Mouse (Mus musculus) naive thymus-derived CD4-positive, alpha-beta T cell, adult 2 months (primary cell): ENCODE data around the gene Fbxo34.
"Not testable (repeated sequence)": the region's sequence is repeated elsewhere in the genome, so short reads cannot be mapped to it uniquely, and the experiment has no call there.

Experiments used
- DNase-seq: peaks from one replicate; pipeline ENCODE4 v3.0.0-alpha.2; 2011; ENCODE audit warnings: low read depth

The Fbxo34 gene

DNA sequence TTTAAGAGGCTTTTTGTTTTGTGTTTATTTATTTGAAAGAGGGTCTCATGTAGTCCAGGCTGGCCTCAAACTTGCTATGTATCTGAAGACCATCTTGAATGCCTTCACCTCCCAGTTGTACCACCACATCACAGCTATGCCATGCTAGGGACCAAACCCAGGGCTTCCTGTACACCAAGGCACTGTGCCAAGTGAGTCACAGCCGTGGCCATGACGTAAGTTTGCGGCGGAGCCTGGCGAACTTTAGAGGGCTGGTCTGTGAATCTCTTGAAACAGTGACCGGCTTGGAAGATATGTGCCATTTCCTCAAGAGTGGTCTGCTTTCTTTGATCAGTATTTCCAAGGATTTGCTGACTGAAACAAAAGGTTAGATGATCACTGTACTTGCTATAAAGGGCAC lies 68.4 kb downstream of the Fbxo34 start:
- peak; percentile 67 for DNase-seq

DNA sequence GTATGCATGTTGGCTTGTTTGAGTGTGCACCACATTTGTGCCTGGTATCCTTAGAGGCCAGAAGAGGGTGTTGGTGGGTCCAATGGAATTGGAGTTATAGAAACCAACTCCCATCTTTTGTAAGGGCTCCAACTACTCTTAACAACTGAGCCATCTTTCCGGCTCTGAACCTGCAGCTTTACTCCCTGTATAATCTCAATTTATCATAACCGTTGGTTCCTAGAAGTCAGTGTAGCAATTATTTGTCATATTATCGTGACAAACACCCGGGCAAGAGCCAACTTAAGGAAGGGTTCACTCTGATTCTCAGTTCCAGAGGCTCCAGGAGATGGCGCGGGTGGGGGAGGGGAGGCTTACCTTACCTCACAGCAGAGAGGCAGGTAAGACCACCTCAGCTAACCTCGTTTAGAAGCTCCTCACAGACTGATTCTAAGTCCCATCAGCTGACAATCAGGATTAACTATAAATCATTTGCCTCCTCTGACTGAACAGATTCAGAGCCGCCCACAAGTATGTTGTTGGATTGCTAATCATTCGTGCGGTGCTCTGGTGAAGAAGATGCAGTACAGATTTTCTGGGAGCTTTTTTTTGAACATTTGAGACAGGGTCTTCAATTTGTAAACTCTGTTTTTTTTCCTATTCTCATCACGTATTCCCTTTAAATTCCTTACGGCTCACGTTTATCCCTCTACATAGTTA lies 70.7 kb downstream of the Fbxo34 start:
- no peak for DNase-seq

DNA sequence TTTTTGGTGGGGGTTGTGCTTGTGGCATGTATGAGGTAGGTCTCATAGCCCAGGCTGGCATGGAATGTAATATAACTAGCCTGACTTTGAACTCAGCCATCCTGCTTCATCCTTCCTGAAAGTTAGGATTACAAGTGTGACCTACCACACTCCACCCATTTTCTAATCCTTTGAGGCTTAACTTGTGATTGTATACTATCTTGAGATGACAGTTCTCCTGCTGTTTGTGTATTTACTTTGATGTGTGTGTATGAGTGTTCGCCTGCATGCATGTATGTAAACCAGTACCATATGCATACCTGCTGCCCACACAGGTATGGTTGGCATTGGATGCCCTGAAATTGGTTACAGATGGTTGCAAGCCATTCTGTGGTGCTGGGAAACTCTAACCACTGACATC lies 71.4 kb downstream of the Fbxo34 start:
- DNase-seq, result no peak

DNA sequence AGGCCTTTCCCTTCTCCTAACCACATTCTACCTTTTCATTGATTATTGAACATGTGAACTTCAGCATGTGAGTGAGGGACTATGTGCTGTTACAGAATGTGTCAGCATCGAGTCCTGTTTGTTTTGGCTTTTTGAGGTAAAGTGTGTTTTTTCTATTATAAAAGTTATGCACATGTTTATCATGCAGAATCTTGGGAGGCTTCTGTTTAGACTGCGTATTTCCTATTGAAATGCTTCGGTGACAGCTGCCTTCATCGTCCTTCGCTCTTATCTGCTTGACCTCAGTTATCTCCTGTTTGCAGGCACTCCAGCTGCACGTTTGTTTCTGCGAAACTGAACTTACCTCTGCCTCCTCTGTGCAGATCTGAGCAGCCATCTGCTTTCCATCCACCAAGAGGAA lies 72.1 kb downstream of the Fbxo34 start:
- no peak for DNase-seq

DNA sequence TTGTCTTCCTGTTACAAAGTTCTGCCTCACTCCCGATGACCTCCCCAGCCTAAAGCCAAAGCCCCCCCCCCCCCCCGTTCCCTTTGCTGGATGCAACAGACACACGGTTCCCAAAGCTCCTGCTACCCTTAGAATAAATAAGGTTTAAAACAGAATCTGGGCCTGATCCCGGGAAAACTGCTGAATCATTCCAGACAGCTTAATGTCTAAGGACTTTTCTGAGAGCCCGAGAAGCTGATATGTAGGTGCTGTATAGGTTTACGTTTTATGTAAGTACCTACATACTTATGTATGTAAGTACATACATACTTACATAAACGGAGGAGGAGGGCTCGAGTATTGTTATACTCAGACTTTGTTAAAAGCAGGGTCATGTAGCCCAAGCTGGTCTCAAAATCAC lies 75.2 kb downstream of the Fbxo34 start:
- no peak for DNase-seq

DNA sequence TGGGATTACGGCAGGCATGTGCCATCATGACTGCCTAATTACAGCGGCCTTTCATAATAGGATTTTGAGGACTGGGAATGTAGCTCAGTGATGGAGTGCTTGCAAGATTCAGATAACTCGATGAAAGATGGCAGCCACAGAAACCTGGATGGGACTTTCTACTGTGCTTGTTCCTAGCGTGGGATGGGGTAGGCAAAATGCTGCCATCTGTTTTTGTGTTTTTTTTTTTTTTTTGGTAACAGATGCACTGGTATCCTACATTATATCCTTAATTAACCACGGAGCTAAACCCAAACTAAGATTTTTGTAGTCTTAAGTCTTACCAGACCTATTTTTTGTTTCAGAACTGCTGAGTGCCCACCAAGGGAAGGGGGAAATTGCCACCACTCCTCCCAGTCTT lies 75.6 kb downstream of the Fbxo34 start:
- DNase-seq, result no peak

DNA sequence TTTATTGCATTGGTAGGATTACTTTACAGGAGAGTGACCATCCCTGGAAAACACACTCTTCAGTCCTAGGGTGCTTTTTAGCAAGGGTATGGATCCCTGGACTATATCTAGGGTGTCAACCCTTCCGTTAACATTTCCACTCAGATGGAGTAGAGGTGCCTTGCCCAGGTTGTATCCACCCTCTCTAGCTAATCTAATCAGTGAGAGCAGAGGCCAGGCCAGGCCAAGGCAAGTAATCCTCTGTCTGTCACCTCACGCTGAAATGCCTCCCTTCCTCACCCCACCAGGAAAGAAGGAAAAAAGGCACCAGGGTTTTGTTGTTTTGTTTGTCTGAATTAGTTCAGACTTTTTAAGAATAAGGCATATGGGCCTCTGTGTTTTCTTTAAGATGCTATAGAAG lies 77.6 kb downstream of the Fbxo34 start:
- DNase-seq, result no peak

DNA sequence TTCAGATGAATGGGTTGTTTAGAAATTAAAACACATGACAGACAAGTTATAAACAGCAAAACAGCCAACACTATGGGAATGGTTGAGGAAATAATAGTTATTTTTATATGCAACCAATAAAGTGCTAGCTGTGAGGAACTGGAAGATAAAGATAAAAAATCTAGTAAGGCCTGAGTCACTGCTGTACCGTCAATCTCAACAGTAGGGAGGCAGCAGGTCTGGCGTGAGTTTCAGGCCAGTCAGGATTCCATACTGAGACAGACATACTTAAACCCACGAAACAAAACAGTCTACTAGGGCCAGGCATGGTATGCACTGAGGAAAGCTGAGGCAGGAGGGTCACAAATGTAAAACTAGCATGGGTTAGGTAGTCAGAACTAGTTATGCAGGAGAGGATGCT lies 78.1 kb downstream of the Fbxo34 start:
- no peak for DNase-seq

DNA sequence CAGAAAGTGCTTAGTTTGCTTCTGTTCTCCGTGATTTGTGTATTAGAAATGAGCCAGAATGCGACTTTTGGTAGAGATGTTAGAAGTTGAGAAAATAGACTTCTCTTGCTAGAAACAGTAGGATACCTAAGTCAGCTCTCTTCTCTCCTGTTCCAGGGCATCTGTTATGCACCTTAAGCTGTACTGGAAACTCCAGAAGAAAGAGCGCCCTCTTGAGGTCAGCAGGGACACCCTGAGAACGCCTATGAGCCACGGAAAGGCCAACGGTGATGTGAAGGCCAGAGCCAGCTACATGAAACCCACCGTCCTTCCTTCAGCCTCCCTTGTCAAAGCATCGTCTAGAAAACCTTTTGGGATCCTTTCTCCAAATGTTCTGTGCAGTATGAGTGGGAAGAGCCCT lies 78.8 kb downstream of the Fbxo34 start:
- peak; percentile 80 for DNase-seq

DNA sequence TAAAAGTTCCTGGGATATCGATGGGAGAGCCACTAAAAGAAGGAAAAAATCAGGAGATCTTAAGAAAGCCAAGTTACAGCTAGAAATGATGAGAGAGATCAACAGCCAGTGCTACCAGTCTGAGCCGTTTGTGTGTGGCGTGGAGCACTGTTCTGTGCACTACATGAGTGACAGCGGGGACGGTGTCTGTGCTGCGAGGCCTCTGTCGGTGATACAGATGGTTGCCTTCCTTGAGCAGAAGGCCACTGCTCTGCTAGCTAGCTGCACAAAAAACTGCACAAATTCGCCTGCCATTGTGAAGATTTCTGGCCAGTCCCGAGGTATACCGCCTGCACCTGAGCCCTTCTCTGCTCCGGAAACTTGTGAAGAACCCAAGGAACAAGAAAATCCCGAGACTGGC lies 79.4 kb downstream of the Fbxo34 start:
- not testable (repeated sequence) for DNase-seq

DNA sequence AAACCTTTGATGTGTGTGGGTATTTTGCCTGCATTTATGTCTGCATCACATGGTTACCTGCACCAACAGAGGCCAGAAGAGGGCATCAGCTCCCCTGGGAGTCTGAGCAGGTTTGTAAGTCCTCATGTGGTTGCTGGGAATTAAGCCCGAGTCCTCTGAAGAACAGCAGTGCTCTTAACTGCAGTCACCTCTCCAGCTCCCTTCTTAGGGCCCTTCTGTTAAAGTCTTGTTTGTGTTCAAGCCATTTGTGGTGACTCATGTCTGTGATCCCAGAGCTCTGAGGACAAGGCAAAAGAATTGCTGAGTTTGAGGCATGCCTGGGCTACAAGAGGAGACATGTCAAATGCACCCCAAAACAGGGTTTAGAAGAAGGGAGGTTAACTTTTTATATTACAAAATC lies 82.3 kb downstream of the Fbxo34 start:
- no peak for DNase-seq

DNA sequence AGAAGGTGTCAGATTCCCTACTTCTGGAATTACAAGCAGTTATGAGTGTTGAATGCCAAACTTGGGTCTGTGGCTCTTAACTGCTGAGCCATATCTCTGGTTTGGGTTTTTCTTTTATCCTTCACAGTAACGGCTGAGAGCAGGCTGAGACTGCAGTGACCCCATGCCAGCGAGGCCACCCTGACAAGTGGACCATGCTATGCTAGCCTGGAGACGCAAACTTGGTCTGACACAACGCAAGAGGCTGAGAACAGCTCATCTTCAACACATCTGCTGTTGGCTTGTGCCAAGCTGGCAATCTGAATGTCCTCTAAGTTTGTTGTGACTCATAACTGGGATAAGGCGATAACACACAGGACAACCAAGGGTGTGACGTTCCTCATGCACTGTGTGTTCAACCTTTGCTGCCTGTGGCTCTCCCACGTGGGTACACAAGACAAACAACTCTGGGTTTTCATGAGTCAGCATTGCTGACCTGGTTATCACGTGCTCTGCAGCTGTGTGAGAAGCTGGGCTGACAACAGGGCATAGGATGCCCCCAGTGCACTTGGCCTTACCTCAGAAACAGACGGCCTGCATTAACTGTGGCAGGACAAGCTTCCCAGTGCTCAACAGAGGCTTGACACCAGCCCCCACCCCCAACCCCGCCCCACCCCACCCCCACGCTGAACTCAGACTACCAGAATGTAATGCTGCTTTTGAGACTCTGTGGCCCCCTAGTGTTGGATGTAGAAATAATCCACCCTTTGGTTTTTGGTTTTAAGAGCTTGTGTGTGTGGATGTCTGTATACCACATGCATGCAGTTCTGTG lies 83.3 kb downstream of the Fbxo34 start:
- DNase-seq, result peak; percentile 72

DNA sequence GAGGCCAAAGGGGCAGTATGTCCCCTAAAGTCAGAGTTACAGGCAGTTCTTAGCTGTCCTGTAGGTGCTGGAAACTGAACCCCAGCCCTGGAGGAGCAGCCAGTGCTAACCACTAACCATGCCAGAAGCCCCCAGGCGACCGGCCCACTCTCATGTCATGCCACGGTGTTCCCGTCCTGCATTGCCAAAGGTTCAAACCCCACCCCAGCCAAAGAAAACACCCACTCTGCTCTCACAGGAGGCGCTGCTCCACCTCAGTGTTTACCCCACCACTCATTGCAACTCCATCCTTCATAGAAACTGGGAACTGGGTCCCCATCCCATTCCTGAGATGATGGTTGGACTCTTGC lies 83.9 kb downstream of the Fbxo34 start:
- no peak for DNase-seq

DNA sequence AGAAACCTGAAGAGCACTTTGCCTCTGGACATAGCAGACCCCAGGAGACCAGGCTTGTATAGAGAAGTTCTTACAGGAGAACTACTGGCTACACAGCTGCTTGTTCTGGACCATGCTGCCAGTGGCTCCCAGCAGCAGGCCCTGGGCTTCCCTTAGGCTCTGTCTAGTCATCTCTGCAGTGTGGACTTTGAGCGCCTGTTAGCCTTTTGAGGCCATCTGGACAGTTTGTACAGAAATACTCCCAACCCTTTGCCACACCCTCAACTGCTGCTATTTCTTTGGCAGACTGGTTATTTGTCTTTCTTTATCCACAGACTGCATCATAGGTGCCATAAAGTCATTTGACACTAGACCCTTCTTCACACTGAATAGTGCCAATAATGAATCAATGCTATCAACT lies 84.9 kb downstream of the Fbxo34 start:
- DNase-seq, result no peak

DNA sequence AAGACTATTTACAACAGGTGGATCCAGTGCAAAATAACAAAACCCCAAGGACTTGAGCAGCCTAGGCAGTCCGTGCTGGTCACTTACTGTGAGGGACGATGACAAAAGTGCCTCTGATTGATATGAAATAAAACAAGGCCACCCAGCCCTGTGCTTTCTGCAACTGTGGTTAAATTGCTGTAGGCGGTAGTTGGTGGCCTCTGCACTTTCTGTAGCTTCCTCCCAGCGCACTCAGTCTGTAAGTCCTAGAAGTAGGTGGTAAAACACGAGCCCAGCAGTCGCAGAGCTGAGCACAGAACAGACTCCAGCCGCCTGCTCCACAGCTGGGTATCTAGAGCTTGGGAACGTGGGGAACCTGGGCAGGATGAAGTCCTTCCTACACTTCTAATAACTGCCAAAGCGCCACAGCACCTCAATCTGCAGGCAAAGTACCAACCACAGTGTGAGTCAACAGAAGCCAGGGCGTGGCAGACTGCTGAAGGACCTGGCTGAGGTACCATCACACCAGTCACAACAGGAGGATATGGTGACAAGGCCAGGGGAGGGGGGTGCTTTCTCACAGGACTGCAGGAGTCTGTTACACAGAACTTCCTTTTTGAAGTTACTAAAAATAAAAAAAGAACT lies 91.2 kb downstream of the Fbxo34 start:
- DNase-seq, result peak; percentile 44

DNA sequence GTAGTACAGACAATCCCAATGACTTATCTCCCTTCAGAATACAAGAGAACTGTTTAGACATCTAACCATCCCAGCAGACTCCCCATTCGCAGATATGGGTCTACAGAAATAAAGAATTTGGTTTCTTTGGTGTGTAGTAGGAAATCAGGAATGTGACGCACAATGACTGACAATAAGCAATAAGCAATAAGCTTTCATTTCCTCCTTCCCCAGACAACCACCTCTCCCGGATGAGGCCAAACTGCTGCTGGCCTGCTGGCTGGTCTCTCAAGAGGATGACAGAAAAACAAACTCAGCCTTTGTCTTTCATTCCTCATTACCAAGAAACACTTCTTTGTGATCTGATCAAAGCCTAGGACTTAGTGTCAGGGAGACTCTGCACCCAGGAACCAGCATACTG lies 92.1 kb downstream of the Fbxo34 start:
- DNase-seq, result no peak

DNA sequence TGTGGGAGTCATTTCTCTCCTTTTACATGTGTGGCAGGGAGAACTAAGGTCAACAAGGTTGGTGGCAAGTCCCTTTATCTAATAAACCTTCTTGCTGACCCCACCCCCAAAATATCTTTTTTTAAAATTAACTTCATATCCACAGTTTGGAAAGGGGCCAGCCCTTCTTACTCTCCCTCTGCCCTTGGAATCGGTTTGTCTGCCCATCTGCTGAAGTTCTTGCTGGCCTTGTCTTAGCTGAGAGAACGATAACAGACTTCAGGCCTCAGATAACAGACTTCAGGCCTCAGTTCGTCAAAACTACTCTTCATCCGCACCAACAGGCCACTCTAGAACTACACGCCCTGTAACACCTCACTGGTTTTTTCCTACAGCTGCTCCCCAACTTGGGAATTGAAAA lies 94.1 kb downstream of the Fbxo34 start:
- no peak for DNase-seq

DNA sequence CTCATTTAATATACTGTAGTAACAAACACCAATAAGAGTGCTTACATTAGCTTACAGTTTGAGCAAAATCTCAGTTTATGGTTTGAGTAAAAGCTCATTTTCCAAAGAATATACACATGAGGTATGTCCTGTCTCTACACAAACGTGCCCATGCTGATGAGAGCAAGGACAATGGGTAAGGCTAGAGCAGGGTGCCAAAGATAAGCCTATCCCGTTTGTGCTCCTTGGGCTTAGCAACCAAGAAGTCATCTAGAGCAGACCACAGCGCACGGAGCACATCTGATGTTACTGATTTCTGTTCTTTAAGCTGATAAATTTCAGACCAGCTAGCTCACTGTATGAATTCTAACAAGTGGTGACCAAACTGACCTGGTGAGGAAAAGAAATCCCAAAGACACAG lies 94.7 kb downstream of the Fbxo34 start:
- DNase-seq, result no peak

DNA sequence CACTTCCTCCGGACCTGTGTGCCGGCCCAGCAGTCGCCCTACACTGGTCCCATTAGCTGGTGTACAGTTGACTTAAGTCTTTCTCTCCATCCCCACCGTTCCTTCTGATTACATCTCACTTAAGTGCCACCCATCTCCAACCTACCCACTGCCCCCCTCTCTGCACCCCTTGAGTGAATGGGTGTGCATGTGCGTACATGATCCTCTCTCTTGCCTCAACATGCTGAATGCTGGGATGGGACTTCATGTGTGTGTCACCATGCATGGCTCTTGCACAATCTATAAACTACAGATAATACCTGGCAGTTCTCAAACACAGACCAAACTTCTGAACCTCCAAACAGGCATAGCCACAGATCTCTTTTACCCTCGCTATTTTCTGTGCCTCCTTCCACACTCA lies 101.4 kb downstream of the Fbxo34 start:
- DNase-seq, result no peak

DNA sequence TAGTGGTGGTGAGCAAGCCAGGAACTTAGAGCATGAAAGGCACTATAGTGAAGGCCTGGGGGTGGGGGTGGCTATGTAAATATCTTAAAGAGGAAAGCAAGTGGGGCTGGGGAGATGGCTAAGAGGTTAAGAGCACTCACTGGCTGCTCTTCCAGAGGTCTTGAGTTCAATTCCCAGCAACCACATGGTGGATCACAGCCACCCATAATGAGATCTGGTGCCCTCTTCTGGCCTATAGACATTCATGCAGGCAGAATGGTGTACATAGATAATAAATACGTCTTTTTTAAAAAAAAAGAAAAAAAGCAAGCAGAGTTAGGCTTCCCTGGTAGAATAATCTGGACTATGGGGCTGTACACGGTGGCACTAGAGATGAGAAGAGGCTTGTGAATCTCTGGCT lies 103.2 kb downstream of the Fbxo34 start:
- no peak for DNase-seq

DNA sequence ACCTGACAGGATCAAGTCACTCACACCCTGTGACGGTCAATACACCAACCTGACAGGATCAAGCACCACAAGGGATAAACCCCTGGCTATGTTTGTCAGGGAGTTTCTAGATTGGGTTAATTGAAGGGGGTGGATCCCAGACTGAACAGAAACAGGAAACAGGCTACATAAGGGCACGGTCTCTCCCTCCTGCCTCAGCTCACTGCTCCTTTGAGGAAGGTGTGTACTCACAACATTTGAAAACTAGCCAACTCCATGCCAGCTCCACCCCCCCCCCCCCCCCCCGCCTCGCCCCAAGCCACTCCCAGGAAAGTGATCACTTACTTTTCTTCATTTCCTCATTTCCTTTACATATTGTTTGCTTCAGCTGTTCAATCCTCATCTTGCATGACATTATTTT lies 104.0 kb downstream of the Fbxo34 start:
- no peak for DNase-seq

DNA sequence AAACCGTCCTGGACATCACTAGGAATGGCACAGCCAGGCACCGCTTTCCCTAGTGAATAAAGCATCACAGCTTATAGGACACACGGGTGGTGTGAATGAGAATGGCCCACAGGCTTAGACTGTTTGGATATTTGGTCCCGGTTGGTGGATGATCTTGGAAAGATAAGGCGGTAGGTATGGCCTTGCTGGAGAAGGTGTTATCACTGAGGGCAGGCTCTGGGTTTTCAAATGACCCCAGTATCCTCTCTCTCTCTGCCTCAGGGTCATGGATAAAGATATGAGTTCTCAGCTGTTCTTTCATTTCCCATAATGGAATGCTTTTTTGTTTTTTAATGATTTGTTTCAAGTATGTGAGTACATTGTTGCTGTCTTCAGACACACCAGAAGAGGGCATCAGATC lies 105.0 kb downstream of the Fbxo34 start:
- DNase-seq, result no peak

DNA sequence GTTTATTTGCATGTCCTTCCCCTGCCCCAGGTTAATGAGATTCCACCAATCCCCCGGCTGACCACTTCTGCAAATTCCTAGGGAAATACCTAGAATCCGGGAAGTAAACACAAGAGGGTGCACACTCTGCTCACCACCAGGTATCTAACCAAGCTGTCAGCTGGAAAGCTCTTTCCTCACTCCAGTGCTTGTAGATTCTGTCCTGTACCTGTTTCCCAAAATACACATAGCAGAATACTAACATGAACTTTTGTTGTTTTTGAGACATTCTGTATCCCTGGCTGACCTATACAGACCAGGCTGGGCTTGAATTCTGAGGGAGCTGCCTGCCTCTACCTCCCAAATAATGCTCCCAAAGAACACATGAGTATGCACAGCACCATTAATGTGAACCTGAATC lies 110.5 kb downstream of the Fbxo34 start:
- DNase-seq, result no peak

DNA sequence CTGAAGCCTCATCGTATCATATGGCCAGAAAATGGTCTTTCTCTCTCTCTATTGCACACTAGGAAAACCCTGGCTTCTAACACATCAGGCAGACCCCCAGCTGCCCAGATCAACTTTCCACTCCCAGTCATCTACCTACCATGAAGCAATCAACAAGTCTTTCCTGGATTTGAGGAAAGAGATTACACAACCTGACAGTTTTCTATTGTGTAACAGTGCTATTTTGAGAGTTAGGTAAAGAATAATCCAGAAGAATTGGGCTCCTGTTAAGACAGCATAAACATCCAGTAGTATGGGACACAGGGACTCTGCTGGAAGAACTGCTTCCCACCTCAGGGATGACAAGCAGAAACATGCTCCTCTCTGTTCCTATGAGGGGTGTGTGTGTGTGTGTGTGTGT lies 112.3 kb downstream of the Fbxo34 start:
- DNase-seq, result no peak
